Mouse (Mus musculus) liver, embryonic 12.5 days (tissue): ENCODE measurements around the gene Cdh12. TPM values are rescaled to one million over a fixed set of nuclear protein-coding genes. Genes with fewer than 3 reads are reported as not detected.
"Not testable (repeated sequence)": the region's sequence is repeated elsewhere in the genome, so short reads cannot be mapped to it uniquely, and the experiment has no call there.

Experiments
- ATAC-seq: fragments of 200-750 bp; cut with Nextera tagmentation; 2 replicates; pipeline ENCODE4 v1.8.0; 2017; ENCODE audit warnings: moderate number of reproducible peaks, mild to moderate bottlenecking, moderate library complexity
- H3K27ac ChIP-seq: fragments of 300-500 bp; sonication (generic); 2 replicates; pipeline ENCODE4 v1.5.1; 2016; ENCODE audit warnings: mild to moderate bottlenecking
- H3K27me3 ChIP-seq: fragments of 300-500 bp; sonication (generic); replicated peaks from 2 replicates; pipeline ENCODE4 v1.6.1; 2016; ENCODE audit warnings: mild to moderate bottlenecking, moderate library complexity
- H3K36me3 ChIP-seq: fragments of 300-500 bp; sonication (generic); 2 replicates; pipeline ENCODE4 v1.6.1; 2016; ENCODE audit warnings: mild to moderate bottlenecking, moderate library complexity
- H3K4me1 ChIP-seq: fragments of 300-500 bp; sonication (generic); 2 replicates; pipeline ENCODE4 v1.6.1; 2016
- H3K4me2 ChIP-seq: fragments of 300-500 bp; sonication (generic); 2 replicates; pipeline ENCODE4 v1.6.1; 2016; ENCODE audit warnings: mild to moderate bottlenecking, moderate library complexity
- H3K4me3 ChIP-seq: fragments of 300-500 bp; sonication (generic); 2 replicates; pipeline ENCODE4 v1.5.1; 2016; ENCODE audit warnings: mild to moderate bottlenecking, moderate library complexity
- H3K9ac ChIP-seq: fragments of 300-500 bp; sonication (generic); 2 replicates; pipeline ENCODE4 v1.6.1; 2016; ENCODE audit warnings: mild to moderate bottlenecking, moderate library complexity
- H3K9me3 ChIP-seq: fragments of 300-500 bp; sonication (generic); replicated peaks from 2 replicates; pipeline ENCODE4 v1.6.1; 2016; ENCODE audit warnings: mild to moderate bottlenecking, moderate library complexity
- WGBS: fragments of 180-500 bp; shearing (Covaris S2); methylation state at CpG from one replicate; pipeline ENCODE4 v1.1.7; 2016; ENCODE audit not compliant: insufficient replicate concordance; 5-methylcytosine and 5-hydroxymethylcytosine counted together
- polyA plus RNA-seq: library from polyadenylated mRNA; unstranded; fragments of >200 nt; fragmentation: Nextera tagmentation; extraction: Ambion mirVana; gene quantifications from 2 replicates; pipeline ENCODE4 v1.2.1, GENCODE M21; 2016

Gene Cdh12
- polyA plus RNA-seq, result 0.02 TPM in 1 of 2 replicates, not detected in the other

DNA sequence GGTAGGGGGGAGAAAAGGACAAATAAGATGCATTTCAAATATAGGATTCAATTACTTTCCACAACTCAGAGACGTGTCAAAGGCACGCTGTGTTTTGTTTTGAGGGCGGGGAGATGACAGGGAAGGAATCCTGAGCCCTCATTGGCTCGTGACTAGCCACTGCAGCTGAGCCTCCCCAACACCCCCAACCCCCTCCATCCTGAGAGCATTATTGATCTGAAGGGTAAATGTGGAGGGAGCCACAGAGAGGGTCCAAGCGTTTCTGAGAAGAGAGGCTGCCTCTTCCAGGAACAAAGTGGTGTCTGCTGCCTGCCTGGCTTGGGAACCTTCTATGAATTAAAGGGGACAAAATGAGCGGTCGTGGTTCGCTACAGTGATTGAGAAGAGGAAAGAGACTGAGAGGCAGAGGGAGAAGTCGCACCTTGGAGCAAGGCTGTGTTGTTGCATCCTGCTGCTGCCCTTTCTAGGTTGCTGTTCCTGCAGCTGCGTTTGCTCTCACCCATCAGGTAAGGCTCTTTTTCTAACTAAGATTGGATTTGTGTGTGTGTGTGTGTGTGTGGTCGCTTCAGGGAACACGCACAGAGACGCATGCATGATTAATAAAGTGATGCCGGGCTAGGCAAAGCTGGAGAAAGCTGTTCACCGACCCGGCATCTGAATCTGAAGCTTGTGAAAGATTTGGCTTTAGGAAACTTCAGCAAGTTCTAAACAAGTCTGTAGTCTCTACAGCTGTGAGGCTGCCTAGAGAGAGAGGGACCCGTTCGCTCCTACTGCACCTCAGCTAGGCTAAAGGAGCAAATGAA, at the start of gene Cdh12:
Gene Cdh12 (plus strand): TSS at position 405 of the 803 bp plus-strand sequence.
- WGBS, result 17% methylated on average over 18 of the region's 18 CpGs
- Histone ChIP-seq H3K4me3 (no peak within 1 kb of the TSS), H3K27me3 (no peaks in the 10 kb centered on the region), H3K9ac (no peak within 1 kb of the TSS), H3K4me1 (no peaks in the 10 kb centered on the region), H3K9me3 (no peaks in the 10 kb centered on the region), H3K36me3 (no peaks in the 10 kb centered on the region), H3K4me2 (peak within 1 kb of the TSS; percentile 27), H3K27ac (no peak within 1 kb of the TSS)
- no peak for ATAC-seq

DNA sequence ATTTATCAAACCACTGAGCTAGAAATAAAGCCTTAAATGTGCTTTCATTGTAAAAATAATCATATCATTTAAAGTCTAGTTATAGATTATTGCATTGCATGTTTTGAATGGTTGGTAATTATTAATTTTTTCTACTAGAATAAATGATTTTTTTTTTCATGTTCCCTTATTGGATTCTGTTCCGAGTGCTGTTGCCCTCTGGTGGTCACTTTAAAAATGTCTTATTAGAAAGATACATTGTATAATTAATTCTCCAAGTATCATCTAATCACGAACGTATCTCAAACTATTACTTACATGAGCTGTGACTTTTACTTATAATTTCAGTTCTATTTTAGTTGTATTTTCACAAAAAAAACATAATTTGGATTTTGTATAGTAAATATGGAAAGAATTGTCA, 45.5 kb upstream of the Cdh12 start:
- Histone ChIP-seq H3K27me3 (no peaks in the 10 kb centered on the region), H3K4me2 (no peak overlapping the region), H3K9ac (no peak overlapping the region), H3K4me3 (no peak overlapping the region), H3K4me1 (no peaks in the 10 kb centered on the region), H3K9me3 (no peaks in the 10 kb centered on the region), H3K36me3 (no peaks in the 10 kb centered on the region), H3K27ac (no peak overlapping the region)
- 34% methylated on average over 3 of the region's 3 CpGs for WGBS
- no peak for ATAC-seq

GRCm38 (mm10) chr15:20413397-20413796, 35.7 kb upstream of the Cdh12 start:
- Histone ChIP-seq H3K4me3 (no peak overlapping the region), H3K27ac (no peak overlapping the region), H3K9ac (no peak overlapping the region), H3K27me3 (no peaks in the 10 kb centered on the region), H3K9me3 (no peaks in the 10 kb centered on the region), H3K4me1 (no peaks in the 10 kb centered on the region), H3K36me3 (no peaks in the 10 kb centered on the region), H3K4me2 (no peak overlapping the region)
- WGBS, result 61% methylated on average over 1 of the region's 1 CpGs
- ATAC-seq, result no peak

GRCm38 (mm10) chr15:20436356-20436755, 12.7 kb upstream of the Cdh12 start:
- Histone ChIP-seq H3K9ac (no peak overlapping the region), H3K9me3 (no peaks in the 10 kb centered on the region), H3K4me2 (no peak overlapping the region), H3K4me1 (no peaks in the 10 kb centered on the region), H3K27ac (no peak overlapping the region), H3K4me3 (no peak overlapping the region), H3K36me3 (no peaks in the 10 kb centered on the region), H3K27me3 (no peaks in the 10 kb centered on the region)
- ATAC-seq, result no peak
- 41% methylated on average over 2 of the region's 2 CpGs for WGBS

DNA sequence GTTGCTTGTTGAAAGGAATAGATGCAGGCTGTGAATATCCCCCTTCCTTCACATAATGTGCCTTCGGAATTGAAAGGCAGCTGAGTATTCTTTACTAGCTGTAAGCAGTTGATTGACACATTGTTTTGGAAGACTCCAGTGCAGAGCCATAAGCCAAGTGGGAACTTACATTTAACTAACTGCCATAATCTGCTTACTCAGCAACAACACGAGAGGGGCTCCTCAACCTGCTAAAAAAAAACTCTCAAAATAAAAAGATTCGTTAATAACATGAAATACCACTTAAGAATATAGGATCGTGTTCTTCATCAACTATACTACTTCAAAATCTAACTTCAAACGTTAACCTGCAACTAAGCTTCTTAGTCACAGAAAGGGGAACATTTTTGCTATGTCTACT, 1.5 kb downstream of the Cdh12 start:
- Histone ChIP-seq H3K4me3 (no peak overlapping the region), H3K27ac (no peak overlapping the region), H3K27me3 (no peaks in the 10 kb centered on the region), H3K9ac (no peak overlapping the region), H3K36me3 (no peaks in the 10 kb centered on the region), H3K4me2 (no peak overlapping the region), H3K4me1 (no peaks in the 10 kb centered on the region), H3K9me3 (no peaks in the 10 kb centered on the region)
- WGBS, result 49% methylated on average over 5 of the region's 5 CpGs
- ATAC-seq, result no peak

DNA sequence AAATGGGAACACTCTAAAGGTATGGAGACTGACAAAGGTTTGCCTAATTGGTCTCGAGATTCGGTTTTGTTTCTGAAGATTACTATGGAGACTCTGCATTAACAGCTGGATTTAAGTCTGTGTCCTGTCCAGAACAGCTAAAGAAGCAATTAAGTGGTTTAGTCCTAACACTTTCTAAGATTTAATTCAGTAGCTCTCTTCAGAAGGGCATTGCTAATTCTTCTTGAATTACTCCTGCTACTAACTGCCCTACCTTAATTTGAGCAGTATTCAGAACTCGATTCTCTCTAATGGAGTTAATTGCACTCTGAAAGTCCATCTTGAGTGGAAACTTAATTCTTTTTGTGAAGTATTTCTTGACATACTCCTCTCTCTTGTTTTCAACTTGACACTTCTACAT, 9.4 kb downstream of the Cdh12 start:
- no peak overlapping the region for H3K27ac ChIP-seq
- WGBS, result 65% methylated on average over 3 of the region's 3 CpGs
- H3K9ac ChIP-seq, result no peak overlapping the region
- no peak for ATAC-seq
- H3K27me3 ChIP-seq, result no peaks in the 10 kb centered on the region
- no peaks in the 10 kb centered on the region for H3K4me1 ChIP-seq
- H3K36me3 ChIP-seq, result no peaks in the 10 kb centered on the region
- no peak overlapping the region for H3K4me2 ChIP-seq
- no peaks in the 10 kb centered on the region for H3K9me3 ChIP-seq
- no peak overlapping the region for H3K4me3 ChIP-seq

DNA sequence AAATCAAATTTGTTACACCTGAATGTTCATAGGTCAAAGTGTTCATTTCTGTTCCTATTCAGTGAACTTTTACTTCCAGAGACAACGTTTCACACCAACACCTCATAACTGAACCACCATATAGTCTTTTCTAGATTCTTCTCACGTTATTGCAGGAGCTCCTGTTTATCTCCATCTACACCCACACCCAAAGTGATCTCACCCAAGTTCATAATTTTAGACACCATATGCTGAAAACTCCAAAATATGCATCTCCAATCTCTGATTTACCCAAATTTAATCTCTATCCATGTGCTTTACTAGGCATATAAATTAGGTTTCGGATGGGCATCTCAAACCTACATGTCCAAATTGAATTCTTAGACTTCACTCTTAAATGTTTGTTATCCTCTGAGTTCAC, 13.4 kb downstream of the Cdh12 start:
- H3K36me3 ChIP-seq, result no peaks in the 10 kb centered on the region
- no peaks in the 10 kb centered on the region for H3K27me3 ChIP-seq
- H3K9me3 ChIP-seq, result no peaks in the 10 kb centered on the region
- no peak overlapping the region for H3K27ac ChIP-seq
- H3K4me3 ChIP-seq, result no peak overlapping the region
- no peak for ATAC-seq
- H3K4me1 ChIP-seq, result no peaks in the 10 kb centered on the region
- WGBS, result 58% methylated on average over 3 of the region's 3 CpGs
- H3K9ac ChIP-seq, result no peak overlapping the region
- H3K4me2 ChIP-seq, result no peak overlapping the region

GRCm38 (mm10) chr15:20463601-20464000, 14.5 kb downstream of the Cdh12 start:
- 68% methylated on average over 1 of the region's 1 CpGs for whole genome bisulfite sequencing
- no peaks in the 10 kb centered on the region for H3K27me3 ChIP-seq
- no peak overlapping the region for H3K27ac ChIP-seq
- H3K36me3 ChIP-seq, result no peaks in the 10 kb centered on the region
- no peak overlapping the region for H3K4me2 ChIP-seq
- no peaks in the 10 kb centered on the region for H3K4me1 ChIP-seq
- no peak overlapping the region for H3K9ac ChIP-seq
- H3K9me3 ChIP-seq, result no peaks in the 10 kb centered on the region
- no peak overlapping the region for H3K4me3 ChIP-seq
- no peak for ATAC-seq

- ATAC-seq, result no peak
- Histone ChIP-seq H3K4me2 (no peak overlapping the region), H3K9me3 (no peaks in the 10 kb centered on the region), H3K4me3 (no peak overlapping the region), H3K36me3 (no peaks in the 10 kb centered on the region), H3K4me1 (no peaks in the 10 kb centered on the region), H3K27me3 (no peaks in the 10 kb centered on the region), H3K9ac (no peak overlapping the region), H3K27ac (no peak overlapping the region)
- WGBS, result 73% methylated on average over 4 of the region's 4 CpGs
Observed at GRCm38 (mm10) chr15:20550979-20551378, 101.9 kb downstream of the Cdh12 start.

DNA sequence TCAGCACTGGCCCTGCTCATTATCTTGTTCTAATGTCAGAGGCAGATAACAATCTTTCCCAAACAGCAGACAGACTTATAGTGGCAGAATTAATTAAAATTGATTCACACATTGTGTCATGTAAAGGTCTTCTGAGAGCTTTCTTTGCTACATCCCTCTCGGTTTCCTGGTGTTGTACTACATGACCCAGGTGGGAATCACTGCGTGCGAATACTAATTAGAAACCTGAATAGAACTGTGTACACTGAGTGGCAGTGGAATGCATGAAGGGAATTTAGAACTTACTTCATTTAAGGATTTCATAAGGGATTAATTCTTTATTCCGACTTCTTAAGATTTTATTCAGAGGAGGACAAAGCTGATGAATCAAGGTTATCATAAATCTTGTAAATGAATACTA, 121.9 kb downstream of the Cdh12 start:
- H3K9ac ChIP-seq, result no peak overlapping the region
- ATAC-seq, result no peak
- H3K4me1 ChIP-seq, result no peaks in the 10 kb centered on the region
- no peak overlapping the region for H3K4me2 ChIP-seq
- 79% methylated on average over 4 of the region's 4 CpGs for WGBS
- H3K36me3 ChIP-seq, result no peaks in the 10 kb centered on the region
- H3K4me3 ChIP-seq, result no peak overlapping the region
- no peak overlapping the region for H3K27ac ChIP-seq
- no peaks in the 10 kb centered on the region for H3K27me3 ChIP-seq
- no peaks in the 10 kb centered on the region for H3K9me3 ChIP-seq

DNA sequence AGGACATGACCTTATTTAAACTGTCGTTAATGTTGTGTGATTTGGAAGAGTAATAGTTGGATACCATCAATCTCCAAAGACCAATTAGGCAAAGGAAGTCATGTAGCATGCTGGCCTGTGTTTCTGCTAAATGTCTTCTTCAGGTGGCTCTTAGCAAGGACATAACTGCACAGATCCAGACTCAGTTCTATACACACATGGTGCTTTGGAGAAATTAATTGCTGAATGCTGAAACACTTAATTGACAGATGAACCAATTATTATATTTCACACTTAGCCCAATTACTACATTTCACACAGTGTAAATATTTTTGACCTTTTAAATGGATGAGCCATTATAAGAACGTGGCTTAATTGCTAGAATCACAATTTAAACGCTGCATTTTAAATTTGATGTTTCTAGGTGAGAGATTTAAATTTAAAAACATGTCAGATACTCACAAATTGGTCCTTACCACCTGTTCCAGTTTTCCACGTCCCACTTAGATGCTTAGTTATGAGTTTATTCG, 133.6 kb downstream of the Cdh12 start:
- no peak overlapping the region for H3K9ac ChIP-seq
- H3K36me3 ChIP-seq, result no peaks in the 10 kb centered on the region
- no peak overlapping the region for H3K4me2 ChIP-seq
- H3K4me1 ChIP-seq, result no peaks in the 10 kb centered on the region
- 47% methylated on average over 5 of the region's 5 CpGs for WGBS
- no peak overlapping the region for H3K27ac ChIP-seq
- no peak overlapping the region for H3K4me3 ChIP-seq
- no peaks in the 10 kb centered on the region for H3K27me3 ChIP-seq
- no peaks in the 10 kb centered on the region for H3K9me3 ChIP-seq
- ATAC-seq, result no peak

GRCm38 (mm10) chr15:20591599-20591998, 142.5 kb downstream of the Cdh12 start:
- no peaks in the 10 kb centered on the region for H3K36me3 ChIP-seq
- no peak overlapping the region for H3K9ac ChIP-seq
- no peaks in the 10 kb centered on the region for H3K27me3 ChIP-seq
- no peak overlapping the region for H3K4me2 ChIP-seq
- 59% methylated on average over 5 of the region's 5 CpGs for WGBS
- no peak overlapping the region for H3K27ac ChIP-seq
- no peak overlapping the region for H3K4me3 ChIP-seq
- H3K4me1 ChIP-seq, result no peaks in the 10 kb centered on the region
- no peak for ATAC-seq
- H3K9me3 ChIP-seq, result no peaks in the 10 kb centered on the region

- not testable (repeated sequence) for H3K9ac ChIP-seq, H3K36me3 ChIP-seq, ATAC-seq, H3K4me2 ChIP-seq, H3K9me3 ChIP-seq, H3K4me3 ChIP-seq, H3K27me3 ChIP-seq, H3K27ac ChIP-seq, H3K4me1 ChIP-seq
- 64% methylated on average over 3 of the region's 3 CpGs for WGBS
Observed at GRCm38 (mm10) chr15:20605751-20606150, 156.7 kb downstream of the Cdh12 start.
